14 mouse cellular contexts compared by ENCODE assay signal in the genomic region with DNA sequence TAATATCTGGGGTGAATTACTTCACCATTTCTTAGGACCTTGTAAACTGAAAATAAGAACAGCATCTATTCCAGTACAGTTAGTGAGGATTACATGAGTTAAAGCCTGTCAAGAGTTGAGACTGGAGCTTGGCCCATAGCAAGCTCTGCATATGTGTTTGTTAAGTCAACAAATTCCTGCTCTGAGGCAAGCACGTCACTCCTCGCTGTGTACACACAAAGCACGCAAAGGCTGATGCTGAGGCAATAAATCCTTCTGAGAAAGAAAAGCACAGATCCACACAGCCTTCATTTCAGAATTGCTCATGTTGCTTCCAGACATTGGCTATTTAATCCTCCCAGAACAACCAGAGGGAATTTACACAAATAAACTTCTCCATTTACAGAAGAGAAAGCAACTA.
DNase-seq lines count a peak whose midpoint lies in the region; ATAC-seq and TF ChIP-seq lines count a peak whose summit lies in the region.
"Had no signal": no experiment of that assay in that cellular context is flagged by ENCODE, and none has a peak within 500 bp of the region (broad histone marks: within the 10 kb centered on the region; RNA-seq: fewer than 3 reads in every experiment).

No protein-coding gene starts in this region.

- H3K9me3 ChIP-seq in lung, embryonic 14.5 days (ENCODE audit: low read depth, low read length) = no peaks in the 10 kb centered on the region
- no peaks in the 10 kb centered on the region for H3K9me3 ChIP-seq in stomach, embryonic 14.5 days (ENCODE audit: control insufficient read depth, low read depth, low read length)
- H3K9me3 ChIP-seq: heart, embryonic 12.5 days; hindbrain, embryonic 15.5 days had no signal

- TF ChIP-seq CTCF in lung, embryonic 14.5 days (IDR thresholded peaks at IDR 0.05; ENCODE audit: low read depth) = no peak

- no peaks in the 10 kb centered on the region for H3K27me3 ChIP-seq in lung, embryonic 14.5 days (ENCODE audit: insufficient read depth, low read length)
- no peaks in the 10 kb centered on the region for H3K27me3 ChIP-seq in stomach, embryonic 14.5 days (ENCODE audit: control insufficient read depth, insufficient read depth, low read length)
- H3K27me3 ChIP-seq: heart, embryonic 12.5 days; hindbrain, embryonic 15.5 days had no signal

- H3K4me3 ChIP-seq in lung, embryonic 14.5 days (ENCODE audit: low read depth, low read length) = no peak overlapping the region
- no peak overlapping the region for H3K4me3 ChIP-seq in stomach, embryonic 14.5 days (ENCODE audit: low read depth, low read length)
- H3K4me3 ChIP-seq: heart, embryonic 12.5 days; hindbrain, embryonic 15.5 days had no signal

- no peak overlapping the region for H3K9ac ChIP-seq in lung, embryonic 14.5 days
- H3K9ac ChIP-seq in stomach, embryonic 14.5 days (replicated peaks; ENCODE audit: low read depth, low read length) = no peak overlapping the region
- H3K9ac ChIP-seq: heart, embryonic 12.5 days; hindbrain, embryonic 15.5 days; liver, embryonic 14.5 days had no signal

- H3K36me3 ChIP-seq in lung, embryonic 14.5 days (ENCODE audit: insufficient read depth) = no peaks in the 10 kb centered on the region
- H3K36me3 ChIP-seq in stomach, embryonic 14.5 days (ENCODE audit: control insufficient read depth, insufficient read depth, low read length) = no peaks in the 10 kb centered on the region
- H3K36me3 ChIP-seq: heart, embryonic 12.5 days; hindbrain, embryonic 15.5 days had no signal

- ATAC-seq in lung, embryonic 14.5 days (ENCODE audit: insufficient read depth) = peak; percentile 73; the same call in 1 of the 2 replicates
- ATAC-seq in stomach, embryonic 14.5 days (ENCODE audit: insufficient number of reproducible peaks, insufficient read depth, low FRiP score, low read depth) = peak; percentile 61; the same call in 1 of the 2 replicates

- no peaks in the 10 kb centered on the region; the same call in 1 of the 2 replicates for H3K4me1 ChIP-seq in lung, embryonic 14.5 days (ENCODE audit: insufficient read depth)
- H3K4me1 ChIP-seq in stomach, embryonic 14.5 days (ENCODE audit: control insufficient read depth, insufficient read depth, low read length) = no peaks in the 10 kb centered on the region
- H3K4me1 ChIP-seq: heart, embryonic 12.5 days; hindbrain, embryonic 15.5 days had no signal

- DNase-seq in embryo, embryonic 10 days (ENCODE audit: low spot score) = peak; percentile 16
- DNase-seq in embryo, embryonic 9.5 days (ENCODE audit: extremely low spot score) = no peak
- DNase-seq in lung, embryonic 14.5 days = peak; percentile 53
- DNase-seq in lung, postnatal 14 days = no peak
- peak; percentile 32 for DNase-seq in kidney, postnatal 14 days
- DNase-seq in ovary, postnatal 14 days (ENCODE audit: low spot score) = no peak
- no peak for DNase-seq in ovary, adult 18-20 months (ENCODE audit: low spot score)
- DNase-seq: cerebellum, postnatal 14 days; gastrocnemius, postnatal 10 days; thymus, postnatal 25 days had no signal

- 34% methylated on average over 3 of the region's 3 CpGs for WGBS in lung, embryonic 14.5 days
- 45% methylated on average over 3 of the region's 3 CpGs for WGBS in stomach, embryonic 14.5 days

- no peak overlapping the region for H3K27ac ChIP-seq in lung, embryonic 14.5 days (ENCODE audit: low read depth)
- H3K27ac ChIP-seq in stomach, embryonic 14.5 days (ENCODE audit: low read length) = no peak overlapping the region
- H3K27ac ChIP-seq: hindbrain, embryonic 15.5 days; liver, embryonic 14.5 days had no signal

- no peak overlapping the region for H3K4me2 ChIP-seq in lung, embryonic 14.5 days
- H3K4me2 ChIP-seq in stomach, embryonic 14.5 days (replicated peaks; ENCODE audit: low read depth, low read length) = no peak overlapping the region
- H3K4me2 ChIP-seq: heart, embryonic 12.5 days; hindbrain, embryonic 15.5 days had no signal

Comparison
In these comparisons a context has a peak if more than half of its experiments do, and no peak if none do; other contexts are left out.
1. DNase-seq: peak in embryo, embryonic 10 days (single experiment), lung, embryonic 14.5 days (single experiment) and kidney, postnatal 14 days (single experiment); none in embryo, embryonic 9.5 days (single experiment), lung, postnatal 14 days (single experiment), ovary, postnatal 14 days (single experiment) and ovary, adult 18-20 months (single experiment).